Mouse (Mus musculus): ENCODE data around the gene Tyk2. TPM values are rescaled to one million over a fixed set of nuclear protein-coding genes. Genes with fewer than 3 reads are reported as not detected.

Gene Tyk2
- polyA plus RNA-seq, 1 experiment from 2014 or later, result 12.6 TPM

- H3K4me3 ChIP-seq, result no peak overlapping the region
- H3K4me1 ChIP-seq, result peaks cover 6% of the 10 kb centered on the region; the same call in 1 of the 2 replicates
- no peaks in the 10 kb centered on the region for H3K9me3 ChIP-seq
- no peaks in the 10 kb centered on the region for H3K27me3 ChIP-seq (ENCODE audit: insufficient read depth, poor library complexity, severe bottlenecking)
- no peak overlapping the region for H3K27ac ChIP-seq
- 84% methylated on average over 16 of the region's 16 CpGs for WGBS
- no peak for DNase-seq (ENCODE audit: low spot score)
- peaks cover 49% of the 10 kb centered on the region for H3K36me3 ChIP-seq
Observed at GRCm38 (mm10) chr9:21121483-21121882, 9.6 kb downstream of the Tyk2 start.

GRCm38 (mm10) chr9:21117073-21117472 lies 14.0 kb downstream of the Tyk2 start:
- DNase-seq (ENCODE audit: low spot score), result no peak
- H3K4me1 ChIP-seq, result 0 out of 2 replicates have a peak, but pooled peaks cover 4% of the 10 kb centered on the region
- no peak overlapping the region for H3K27ac ChIP-seq
- peaks cover 26% of the 10 kb centered on the region; the same call in 1 of the 2 replicates for H3K36me3 ChIP-seq
- no peak overlapping the region for H3K4me3 ChIP-seq
- H3K9me3 ChIP-seq, result no peaks in the 10 kb centered on the region
- 81% methylated on average over 6 of the region's 6 CpGs for WGBS
- H3K27me3 ChIP-seq (ENCODE audit: insufficient read depth, poor library complexity, severe bottlenecking), result no peaks in the 10 kb centered on the region

- Histone ChIP-seq H3K27me3 (ENCODE audit: insufficient read depth, poor library complexity, severe bottlenecking) (no peaks in the 10 kb centered on the region; the same call in 1 of the 2 replicates), H3K4me1 (0 out of 2 replicates have a peak, but pooled peaks cover 4% of the 10 kb centered on the region), H3K36me3 (peaks cover 7% of the 10 kb centered on the region; the same call in 1 of the 2 replicates), H3K27ac (0 out of 2 replicates have a peak overlapping the region, but pooled peaks have one; percentile 29), H3K9me3 (no peaks in the 10 kb centered on the region), H3K4me3 (no peak overlapping the region)
- 88% methylated on average over 8 of the region's 8 CpGs for WGBS
- DNase-seq (ENCODE audit: low spot score), result no peak
Observed at GRCm38 (mm10) chr9:21115105-21115504, 15.9 kb downstream of the Tyk2 start.

- Histone ChIP-seq H3K27me3 (ENCODE audit: insufficient read depth, poor library complexity, severe bottlenecking) (no peaks in the 10 kb centered on the region; the same call in 1 of the 2 replicates), H3K9me3 (no peaks in the 10 kb centered on the region), H3K36me3 (peaks cover 5% of the 10 kb centered on the region; the same call in 1 of the 2 replicates), H3K4me3 (no peak overlapping the region), H3K27ac (no peak overlapping the region), H3K4me1 (0 out of 2 replicates have a peak, but pooled peaks cover 4% of the 10 kb centered on the region)
- DNase-seq (ENCODE audit: low spot score), result no peak
- WGBS, result 80% methylated on average over 7 of the region's 7 CpGs
Observed at GRCm38 (mm10) chr9:21114190-21114589, 16.9 kb downstream of the Tyk2 start.

GRCm38 (mm10) chr9:21113751-21114150 lies 17.3 kb downstream of the Tyk2 start:
- Histone ChIP-seq H3K4me3 (no peak overlapping the region), H3K4me1 (0 out of 2 replicates have a peak, but pooled peaks cover 4% of the 10 kb centered on the region), H3K27me3 (ENCODE audit: insufficient read depth, poor library complexity, severe bottlenecking) (no peaks in the 10 kb centered on the region; the same call in 1 of the 2 replicates), H3K27ac (no peak overlapping the region), H3K9me3 (no peaks in the 10 kb centered on the region), H3K36me3 (peaks cover 9% of the 10 kb centered on the region; the same call in 1 of the 2 replicates)
- DNase-seq (ENCODE audit: low spot score), result no peak
- 87% methylated on average over 6 of the region's 6 CpGs for WGBS

- no peaks in the 10 kb centered on the region; the same call in 1 of the 2 replicates for H3K27me3 ChIP-seq (ENCODE audit: insufficient read depth, poor library complexity, severe bottlenecking)
- H3K36me3 ChIP-seq, result peaks cover 12% of the 10 kb centered on the region; the same call in 1 of the 2 replicates
- H3K27ac ChIP-seq, result no peak overlapping the region
- no peaks in the 10 kb centered on the region for H3K9me3 ChIP-seq
- no peaks in the 10 kb centered on the region; the same call in 1 of the 2 replicates for H3K4me1 ChIP-seq
- DNase-seq (ENCODE audit: low spot score), result no peak
- 39% methylated on average over 23 of the region's 23 CpGs for WGBS
- H3K4me3 ChIP-seq, result no peak overlapping the region
Observed at GRCm38 (mm10) chr9:21107607-21108237, 23.3 kb downstream of the Tyk2 start.

- Histone ChIP-seq H3K9me3 (no peaks in the 10 kb centered on the region), H3K27ac (no peak overlapping the region), H3K36me3 (peaks cover 12% of the 10 kb centered on the region; the same call in 1 of the 2 replicates), H3K4me1 (no peaks in the 10 kb centered on the region; the same call in 1 of the 2 replicates), H3K4me3 (no peak overlapping the region), H3K27me3 (ENCODE audit: insufficient read depth, poor library complexity, severe bottlenecking) (no peaks in the 10 kb centered on the region; the same call in 1 of the 2 replicates)
- WGBS, result 66% methylated on average over 5 of the region's 5 CpGs
- DNase-seq (ENCODE audit: low spot score), result no peak
Observed at GRCm38 (mm10) chr9:21105760-21106564, 25.1 kb downstream of the Tyk2 start.

- Histone ChIP-seq H3K4me1 (peaks cover 7% of the 10 kb centered on the region; the same call in 1 of the 2 replicates), H3K27me3 (ENCODE audit: insufficient read depth, poor library complexity, severe bottlenecking) (no peaks in the 10 kb centered on the region), H3K9me3 (no peaks in the 10 kb centered on the region), H3K4me3 (no peak overlapping the region), H3K27ac (no peak overlapping the region), H3K36me3 (peaks cover 12% of the 10 kb centered on the region; the same call in 1 of the 2 replicates)
- WGBS, result 87% methylated on average over 6 of the region's 6 CpGs
- no peak for DNase-seq (ENCODE audit: low spot score)
Observed at GRCm38 (mm10) chr9:21104814-21105213, 26.2 kb downstream of the Tyk2 start.

GRCm38 (mm10) chr9:21102076-21102475 lies 29.0 kb downstream of the Tyk2 start:
- Histone ChIP-seq H3K4me3 (no peak overlapping the region), H3K9me3 (no peaks in the 10 kb centered on the region), H3K27me3 (ENCODE audit: insufficient read depth, poor library complexity, severe bottlenecking) (no peaks in the 10 kb centered on the region), H3K27ac (no peak overlapping the region), H3K4me1 (peaks cover 7% of the 10 kb centered on the region; the same call in 1 of the 2 replicates), H3K36me3 (no peaks in the 10 kb centered on the region)
- no peak for DNase-seq (ENCODE audit: low spot score)
- WGBS, result 85% methylated on average over 2 of the region's 2 CpGs

GRCm38 (mm10) chr9:21100447-21101161 lies 30.4 kb downstream of the Tyk2 start:
- Histone ChIP-seq H3K27me3 (ENCODE audit: insufficient read depth, poor library complexity, severe bottlenecking) (no peaks in the 10 kb centered on the region), H3K4me3 (no peak overlapping the region), H3K4me1 (peaks cover 7% of the 10 kb centered on the region; the same call in 1 of the 2 replicates), H3K36me3 (no peaks in the 10 kb centered on the region), H3K9me3 (no peaks in the 10 kb centered on the region), H3K27ac (no peak overlapping the region)
- 50% methylated on average over 15 of the region's 15 CpGs for WGBS
- no peak for DNase-seq (ENCODE audit: low spot score)

- DNase-seq (ENCODE audit: low spot score), result no peak
- H3K9me3 ChIP-seq, result no peaks in the 10 kb centered on the region
- no peaks in the 10 kb centered on the region for H3K27me3 ChIP-seq (ENCODE audit: insufficient read depth, poor library complexity, severe bottlenecking)
- H3K4me3 ChIP-seq, result no peak overlapping the region
- 71% methylated on average over 8 of the region's 8 CpGs for WGBS
- H3K4me1 ChIP-seq, result peaks cover 7% of the 10 kb centered on the region; the same call in 1 of the 2 replicates
- H3K27ac ChIP-seq, result no peak overlapping the region
- peaks cover 4% of the 10 kb centered on the region for H3K36me3 ChIP-seq
Observed at GRCm38 (mm10) chr9:21097793-21098192, 33.2 kb downstream of the Tyk2 start.

- no peak for DNase-seq (ENCODE audit: low spot score)
- Histone ChIP-seq H3K9me3 (no peaks in the 10 kb centered on the region), H3K27me3 (ENCODE audit: insufficient read depth, poor library complexity, severe bottlenecking) (no peaks in the 10 kb centered on the region), H3K4me3 (no peak overlapping the region), H3K27ac (no peak overlapping the region), H3K4me1 (peaks cover 10% of the 10 kb centered on the region), H3K36me3 (peaks cover 4% of the 10 kb centered on the region)
- WGBS, result 94% methylated on average over 4 of the region's 4 CpGs
Observed at GRCm38 (mm10) chr9:21095958-21096357, 35.1 kb downstream of the Tyk2 start.
